Mouse (Mus musculus) WW6 (cell line): ENCODE measurements around the gene Cd209e.
"Not testable (repeated sequence)": the region's sequence is repeated elsewhere in the genome, so short reads cannot be mapped to it uniquely, and the experiment has no call there.

Experiments
- DNase-seq: peaks from one replicate; pipeline ENCODE4 v3.0.0-alpha.2; 2013; ENCODE audit warnings: low read depth, low spot score

Cd209e gene

DNA sequence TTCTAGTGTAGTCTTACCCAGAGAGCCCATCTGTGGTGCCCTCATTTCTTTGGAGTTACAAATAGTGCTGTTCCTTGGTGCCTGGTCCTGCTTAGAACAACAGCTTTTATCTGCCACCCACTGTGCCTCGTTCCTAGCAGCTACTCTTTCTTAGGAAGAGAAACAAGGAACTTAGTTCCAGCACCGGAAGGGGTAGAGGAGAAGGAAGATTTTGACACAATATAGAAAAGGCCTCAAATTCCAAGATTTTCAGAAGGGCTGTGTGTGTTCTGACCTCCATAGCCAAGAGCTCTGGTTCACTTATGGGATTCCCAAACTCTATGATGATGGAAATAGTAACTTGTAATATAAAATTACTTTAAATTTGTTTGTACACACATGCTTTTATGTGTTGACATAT, at the start of gene Cd209e:
TSS of gene Cd209e (minus strand) at position 101 of the 400 bp plus-strand sequence.
- no peak for DNase-seq

DNA sequence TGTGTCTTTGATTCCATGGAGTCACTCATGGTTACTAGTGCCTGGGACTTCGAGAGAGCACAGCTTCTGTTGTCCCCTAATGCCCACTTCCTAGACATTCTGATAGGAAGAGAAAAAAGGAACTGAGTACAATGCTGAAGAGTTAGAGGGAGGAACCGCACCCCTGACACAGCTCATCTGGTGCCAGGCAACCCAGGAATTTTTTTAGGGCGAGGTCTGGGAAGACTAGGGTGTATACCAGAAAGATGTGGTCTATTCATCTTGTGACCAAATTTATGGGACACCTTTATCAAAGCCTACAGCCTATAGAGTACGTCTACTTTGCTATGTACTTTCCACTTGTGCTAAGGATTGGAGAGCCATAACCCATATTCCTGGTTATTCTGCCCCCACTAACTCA, 24.3 kb upstream of the Cd209e start, which contains the start of gene Cd209d:
TSS of gene Cd209d (minus strand) at position 101 of the 400 bp plus-strand sequence.
- DNase-seq = no peak

- DNase-seq = no peak
Measured at GRCm38 (mm10) chr8:3876121-3876520, 22.0 kb upstream of the Cd209e start.

DNA sequence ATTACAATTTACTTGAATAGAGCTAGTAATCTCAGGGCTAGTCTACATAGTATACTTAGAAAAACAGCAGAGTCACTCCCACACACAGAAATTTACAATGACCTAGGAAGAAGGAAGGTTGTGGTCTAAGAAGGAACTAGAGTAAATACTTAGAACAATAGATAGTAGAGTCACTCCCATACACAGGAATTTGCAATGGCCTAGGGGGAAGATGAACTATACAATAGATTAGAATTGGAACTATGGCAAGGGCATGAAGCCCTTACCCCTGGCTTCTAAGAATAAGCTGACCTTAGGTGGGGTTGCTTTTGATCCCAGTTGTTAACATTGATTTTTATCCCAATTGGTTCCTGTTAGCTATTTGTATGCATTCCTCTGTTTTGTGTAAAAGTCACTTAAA, 8.6 kb upstream of the Cd209e start:
- not testable (repeated sequence) for DNase-seq

DNA sequence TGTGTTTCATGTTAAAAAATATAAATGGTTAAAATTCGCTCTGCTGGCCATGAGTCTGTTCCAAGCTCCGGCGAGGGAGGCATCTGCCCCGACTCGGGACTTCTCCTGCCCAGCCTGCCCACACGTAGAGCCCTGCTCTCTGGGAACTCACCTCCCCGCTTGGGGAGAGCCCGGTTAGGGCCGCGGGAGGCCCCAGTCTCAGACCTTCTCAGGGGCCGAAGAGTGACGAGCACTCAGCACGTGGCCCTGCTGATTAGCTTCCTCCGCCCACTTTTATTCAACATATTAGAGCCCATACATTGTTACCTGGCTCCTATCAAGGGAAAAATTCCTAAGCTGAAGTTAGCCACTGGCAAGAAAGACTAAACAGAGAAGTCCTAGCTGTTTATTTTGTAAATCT, 51.0 kb downstream of the Cd209e start:
- DNase-seq = no peak
